Comparison of ENCODE assay signal across 15 mouse cellular contexts in the genomic region with DNA sequence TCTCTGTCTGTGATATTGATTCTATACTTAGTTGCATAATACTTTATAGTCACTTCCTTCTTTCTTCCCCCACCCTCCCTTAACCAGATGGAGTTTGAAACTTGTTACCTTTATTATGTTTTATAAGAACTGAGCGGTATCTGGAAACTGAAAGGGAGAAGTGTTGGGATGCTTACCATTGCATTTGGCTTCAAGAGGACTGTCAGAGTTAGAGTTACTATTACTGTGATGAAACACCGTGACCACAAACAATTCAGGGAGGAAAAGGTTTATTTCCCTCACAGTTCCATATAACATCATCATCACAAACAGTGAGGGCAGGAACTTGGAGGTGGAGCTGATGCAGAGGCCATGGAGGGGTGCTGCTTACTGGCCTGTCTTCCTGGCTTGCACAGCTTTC. TPM values are rescaled to one million over a fixed set of nuclear protein-coding genes. Genes with fewer than 3 reads are reported as not detected.
"Had no signal": no experiment of that assay in that cellular context is flagged by ENCODE, and none has a peak within 500 bp of the region (broad histone marks: within the 10 kb centered on the region; RNA-seq: fewer than 3 reads in every experiment).

No protein-coding gene starts in this region.

- DNase-seq: liver, postnatal 0 days; lung, adult 2 months; lung, postnatal 4 days; midbrain, embryonic 14.5 days; retina, postnatal 1 day; right cerebral cortex, adult 18-20 months; right cerebral cortex, postnatal 25 days; right cerebral cortex, postnatal 4 days; spleen, adult 18-20 months; thymus, adult 18-20 months; thymus, postnatal 14 days; thymus, postnatal 36 days had no signal

- ATAC-seq: liver, postnatal 0 days; lung, postnatal 0 days; midbrain, embryonic 16.5 days had no signal

RNA-seq across cellular contexts. Expression of gene Nkx2-4, which starts 49.4 kb away (rescaled TPM):
- total RNA-seq: megakaryocyte-erythroid progenitor cell, adult 5-6 weeks had no signal
